16 mouse cellular contexts compared by ENCODE assay signal in genomic region chrX:94420210-94420609, GRCm38 (mm10). TPM values are rescaled to one million over a fixed set of nuclear protein-coding genes. Genes with fewer than 3 reads are reported as not detected.
A peak's percentile ranks its signal among the peaks of the same experiment; 100 is the strongest.
DNase-seq lines count a peak whose midpoint lies in the region; ATAC-seq and TF ChIP-seq lines count a peak whose summit lies in the region.
"Had no signal": no experiment of that assay in that cellular context is flagged by ENCODE, and none has a peak within 500 bp of the region (broad histone marks: within the 10 kb centered on the region; RNA-seq: fewer than 3 reads in every experiment).

No protein-coding gene starts in this region.

- in situ Hi-C loops in Patski (cut with MboI; ENCODE audit: low pct_unique_long_range_greater_than_20kb), result no loop called here

- 84% methylated on average over 2 of the region's 2 CpGs for WGBS in lung, postnatal 0 days
- 91% methylated on average over 2 of the region's 2 CpGs for WGBS in neural tube, embryonic 15.5 days

- intact Hi-C loops in gastrocnemius, adult 2 months (cut with DNase I), result no loop called here

- H3K4me2 ChIP-seq in lung, postnatal 0 days (replicated peaks; ENCODE audit: low read depth, low read length), result no peak overlapping the region
- H3K4me2 ChIP-seq in neural tube, embryonic 15.5 days, result no peak overlapping the region
- H3K4me2 ChIP-seq: lung, embryonic 15.5 days; stomach, embryonic 15.5 days had no signal

- H3K4me3 ChIP-seq in gastrocnemius, adult 2 months, result no peak overlapping the region
- H3K4me3 ChIP-seq in lung, postnatal 0 days (ENCODE audit: low read depth, low read length), result no peak overlapping the region
- no peak overlapping the region for H3K4me3 ChIP-seq in neural tube, embryonic 15.5 days (replicated peaks)
- H3K4me3 ChIP-seq: lung, embryonic 15.5 days; stomach, embryonic 15.5 days had no signal

- H3K36me3 ChIP-seq in lung, postnatal 0 days (ENCODE audit: insufficient read depth, low read length), result no peaks in the 10 kb centered on the region
- peaks cover 4% of the 10 kb centered on the region; the same call in 1 of the 2 replicates for H3K36me3 ChIP-seq in neural tube, embryonic 15.5 days
- H3K36me3 ChIP-seq: lung, embryonic 15.5 days; stomach, embryonic 15.5 days had no signal

- POLR2A ChIA-PET in Patski (lab: Charles Lee), result no interaction called here

- H3K4me1 ChIP-seq in lung, postnatal 0 days (ENCODE audit: insufficient read depth, low read depth, low read length), result no peaks in the 10 kb centered on the region
- H3K4me1 ChIP-seq in neural tube, embryonic 15.5 days, result no peaks in the 10 kb centered on the region
- H3K4me1 ChIP-seq: lung, embryonic 15.5 days; stomach, embryonic 15.5 days had no signal

- no peak overlapping the region for H3K27ac ChIP-seq in gastrocnemius, adult 2 months
- H3K27ac ChIP-seq in lung, postnatal 0 days (ENCODE audit: low read length), result no peak overlapping the region
- no peak overlapping the region for H3K27ac ChIP-seq in neural tube, embryonic 15.5 days (replicated peaks)
- H3K27ac ChIP-seq: lung, embryonic 15.5 days; stomach, embryonic 15.5 days had no signal

- no peak overlapping the region for H3K9ac ChIP-seq in lung, postnatal 0 days (replicated peaks; ENCODE audit: low read depth)
- H3K9ac ChIP-seq in neural tube, embryonic 15.5 days (replicated peaks), result no peak overlapping the region
- H3K9ac ChIP-seq: lung, embryonic 15.5 days; stomach, embryonic 15.5 days had no signal

- H3K9me3 ChIP-seq in lung, postnatal 0 days (ENCODE audit: low read length), result no peaks in the 10 kb centered on the region
- H3K9me3 ChIP-seq in neural tube, embryonic 15.5 days (replicated peaks), result no peaks in the 10 kb centered on the region
- H3K9me3 ChIP-seq: G1E; lung, embryonic 15.5 days; stomach, embryonic 15.5 days had no signal

- TF ChIP-seq CTCF in gastrocnemius, adult 2 months (IDR thresholded peaks at IDR 0.05), result peak; percentile 23; the same call in 1 of the 2 replicates
- peak; percentile 39 for TF ChIP-seq CTCF in lung, postnatal 0 days (IDR thresholded peaks at IDR 0.05)
- TF ChIP-seq CTCF in Patski (IDR thresholded peaks at IDR 0.05), result peak; percentile 54

- H3K27me3 ChIP-seq in lung, postnatal 0 days (replicated peaks; ENCODE audit: insufficient read depth, low read length), result no peaks in the 10 kb centered on the region
- peaks cover 45% of the 10 kb centered on the region for H3K27me3 ChIP-seq in Patski
- H3K27me3 ChIP-seq in neural tube, embryonic 15.5 days (replicated peaks), result peaks cover 8% of the 10 kb centered on the region; the same call in 1 of the 2 replicates
- H3K27me3 ChIP-seq: lung, embryonic 15.5 days; stomach, embryonic 15.5 days had no signal

- CTCF ChIA-PET in Patski (lab: Charles Lee), result interaction anchor here (1.2 to 1.9 kb wide), 2 partner anchors 11 to 18 kb away, joined by 3 to 4 read pairs; no protein-coding TSS in a partner anchor

- DNase-seq in gastrocnemius, adult 2 months, result no peak
- no peak for DNase-seq in gastrocnemius, adult 18-20 months (ENCODE audit: low spot score)
- DNase-seq in lung, postnatal 0 days (ENCODE audit: low spot score), result peak; percentile 7
- DNase-seq in lung, postnatal 10 days, result no peak
- no peak for DNase-seq in Patski (ENCODE audit: low read depth, low spot score)
- DNase-seq in retina, embryonic 14.5 days (ENCODE audit: low spot score), result peak; percentile 35
- DNase-seq in spleen, postnatal 14 days (ENCODE audit: low spot score in 2 of 2), result no peak
- DNase-seq: adrenal gland, postnatal 14 days; gastrocnemius, postnatal 25 days; kidney, adult 18-20 months had no signal

- no peak for ATAC-seq in lung, postnatal 0 days
- ATAC-seq in Patski, result no peak
- ATAC-seq in neural tube, embryonic 15.5 days (ENCODE audit: low FRiP score), result no peak

- TF ChIP-seq EP300 in lung, postnatal 0 days (IDR thresholded peaks at IDR 0.05), result no peak

RNA-seq across cellular contexts. Expression of gene Apoo, which starts 53.3 kb away (rescaled TPM):
- total RNA-seq in gastrocnemius, adult 2 months (2021), result 100 to 1,000 TPM; 182 to 212 TPM
- total RNA-seq in gastrocnemius, adult 18-20 months (2021), result 100 to 1,000 TPM; 163 to 189 TPM
- polyA plus RNA-seq in lung, postnatal 0 days (2015; fragmentation: Nextera tagmentation; extraction: Ambion mirVana), result 39.8 and 42.9 TPM in 2 replicates
- polyA plus RNA-seq in Patski (2021), result 76.3 TPM
- polyA plus RNA-seq in neural tube, embryonic 15.5 days (2015; fragmentation: Nextera tagmentation; extraction: Ambion mirVana), result 124 and 140 TPM in 2 replicates

RNA-seq across cellular contexts. Expression of gene Fam90a1b, which starts 53.6 kb away (rescaled TPM):
- total RNA-seq in gastrocnemius, adult 2 months (2021), result not detected
- not detected for total RNA-seq in gastrocnemius, adult 18-20 months (2021)
- polyA plus RNA-seq in lung, postnatal 0 days (2015; fragmentation: Nextera tagmentation; extraction: Ambion mirVana), result not detected in 2 replicates
- not detected for polyA plus RNA-seq in Patski (2021)
- 0.11 and 0.17 TPM in 2 replicates for polyA plus RNA-seq in neural tube, embryonic 15.5 days (2015; fragmentation: Nextera tagmentation; extraction: Ambion mirVana)
- total RNA-seq: adrenal gland, postnatal 14 days; gastrocnemius, postnatal 25 days; left cerebral cortex, postnatal 25 days had no signal
- polyA plus RNA-seq: G1E; heart, postnatal 0 days; lung, embryonic 15.5 days had no signal

Comparison
In these comparisons a context has a peak if more than half of its experiments do, and no peak if none do; other contexts are left out.
1. DNase-seq: peak in lung, postnatal 0 days (single experiment) and retina, embryonic 14.5 days (single experiment); none in gastrocnemius, adult 2 months (single experiment), gastrocnemius, adult 18-20 months (single experiment), lung, postnatal 10 days (single experiment), Patski (single experiment) and spleen, postnatal 14 days (0 of 2).
2. Peak in every context shown above with its lines, with median percentiles within 50 percentile points of each other: CTCF ChIP-seq.